15 mouse cellular contexts compared by ENCODE assay signal in genomic region chr4:119427680-119428079, GRCm38 (mm10). TPM values are rescaled to one million over a fixed set of nuclear protein-coding genes. Genes with fewer than 3 reads are reported as not detected.
A peak's percentile ranks its signal among the peaks of the same experiment; 100 is the strongest.
DNase-seq lines count a peak whose midpoint lies in the region; ATAC-seq lines count a peak whose summit lies in the region.
"Had no signal": no experiment of that assay in that cellular context is flagged by ENCODE, and none has a peak within 500 bp of the region (broad histone marks: within the 10 kb centered on the region; RNA-seq: fewer than 3 reads in every experiment).

No protein-coding gene starts in this region.

- intact Hi-C loops in left cerebral cortex, postnatal 14 days (cut with DNase I) = loop anchor here (5.0 kb wide), 1 partner anchor 35 kb away; no protein-coding TSS in a partner anchor

- DNase-seq in kidney, adult 8-10 months = peak; percentile 46 to 56
- DNase-seq in kidney, adult 18-20 months = no peak
- peak; percentile 29 for DNase-seq in adrenal gland, adult 8-10 months
- DNase-seq in left cerebral cortex, postnatal 14 days (ENCODE audit: low spot score in 2 of 2) = no peak
- no peak for DNase-seq in heart, adult 9 months (ENCODE audit: low spot score in 2 of 2)
- no peak for DNase-seq in thymus, postnatal 4 days
- DNase-seq: cerebellum, adult 9-11 months; left cerebral cortex, postnatal 4 days; lung, adult 18-20 months; thymus, adult 2 months had no signal

- peak; percentile 64 for ATAC-seq in common myeloid progenitor, adult 5-6 weeks (replicated peaks; ENCODE audit: low read depth, poor library complexity, severe bottlenecking)
- ATAC-seq in megakaryocyte-erythroid progenitor cell, adult 5-6 weeks (replicated peaks; ENCODE audit: low FRiP score, low TSS enrichment, poor library complexity, severe bottlenecking) = peak; percentile 93
- ATAC-seq: CD4-positive, CD25-positive, alpha-beta regulatory T cell, adult 4 months; midbrain, embryonic 16.5 days had no signal

RNA-seq across cellular contexts. Expression of gene Zmynd12, which starts 5.1 kb away (rescaled TPM):
- 1 to 10 TPM; 3.7 to 9.4 (median 6.6) TPM for total RNA-seq in adrenal gland, adult 8-10 months (2022)
- total RNA-seq in common myeloid progenitor, adult 5-6 weeks (2017) = not detected in 2 replicates
- total RNA-seq in megakaryocyte-erythroid progenitor cell, adult 5-6 weeks (2014; fragmentation: Nextera tagmentation) = not detected in 2 replicates
- total RNA-seq in megakaryocyte-erythroid progenitor cell, adult 5-6 weeks (2017) = not detected in 2 replicates
- under 1 TPM in 1 of 2 experiments, not detected in 1; 0.23 TPM for total RNA-seq in left cerebral cortex, postnatal 14 days (2021)
- total RNA-seq: granulocyte monocyte progenitor cell, adult 5-6 weeks had no signal

RNA-seq across cellular contexts. Expression of gene Ppcs, which starts 5.5 kb away (rescaled TPM):
- total RNA-seq in adrenal gland, adult 8-10 months (2022) = 10 to 100 TPM; 47.3 to 58.1 (median 49.5) TPM
- 13.7 and 16.0 TPM in 2 replicates for total RNA-seq in common myeloid progenitor, adult 5-6 weeks (2017)
- total RNA-seq in megakaryocyte-erythroid progenitor cell, adult 5-6 weeks (2014; fragmentation: Nextera tagmentation) = 6.3 and 13.0 TPM in 2 replicates
- 3.8 and 4.8 TPM in 2 replicates for total RNA-seq in megakaryocyte-erythroid progenitor cell, adult 5-6 weeks (2017)
- total RNA-seq in left cerebral cortex, postnatal 14 days (2021) = 1 to 10 TPM; 4.5 to 5.7 TPM

RNA-seq across cellular contexts. Expression of gene Ccdc30, which starts 12.4 kb away (rescaled TPM):
- total RNA-seq in adrenal gland, adult 8-10 months (2022) = 10 to 100 TPM; 15.6 to 33.1 (median 20.5) TPM
- total RNA-seq in common myeloid progenitor, adult 5-6 weeks (2017) = not detected in 2 replicates
- 0.27 TPM in 1 of 2 replicates, not detected in the other for total RNA-seq in megakaryocyte-erythroid progenitor cell, adult 5-6 weeks (2014; fragmentation: Nextera tagmentation)
- total RNA-seq in megakaryocyte-erythroid progenitor cell, adult 5-6 weeks (2017) = 0.50 and 2.9 TPM in 2 replicates
- 10 to 100 TPM; 19.4 to 19.8 TPM for total RNA-seq in left cerebral cortex, postnatal 14 days (2021)
- total RNA-seq: granulocyte monocyte progenitor cell, adult 5-6 weeks had no signal

Comparison
In these comparisons a context has a peak if more than half of its experiments do, and no peak if none do; other contexts are left out.
1. DNase-seq: peak in kidney, adult 8-10 months (2 of 2) and adrenal gland, adult 8-10 months (single experiment); none in kidney, adult 18-20 months (single experiment), left cerebral cortex, postnatal 14 days (0 of 2), heart, adult 9 months (0 of 2) and thymus, postnatal 4 days (single experiment).
2. RNA of gene Ccdc30, which starts 12.4 kb away (total RNA-seq): 15.6 to 33.1 TPM in adrenal gland, adult 8-10 months and 19.4 to 19.8 TPM in left cerebral cortex, postnatal 14 days; 0.27 to 2.9 TPM in megakaryocyte-erythroid progenitor cell, adult 5-6 weeks and not detected in common myeloid progenitor, adult 5-6 weeks; every median in the first group is over 4 times any median in the second.